Mouse (Mus musculus) hindbrain, embryonic 16.5 days (tissue): Measurements from ENCODE around the gene Vps33b. TPM values are rescaled to one million over a fixed set of nuclear protein-coding genes. Genes with fewer than 3 reads are reported as not detected.

Source experiments
- ATAC-seq: fragments of 200-750 bp; cut with Nextera tagmentation; 2 replicates; pipeline ENCODE4 v1.8.0; 2017; ENCODE audit warnings: moderate TSS enrichment, moderate library complexity
- H3K27ac ChIP-seq: fragments of 300-500 bp; sonication (generic); 2 replicates; pipeline ENCODE4 v1.5.1; 2014; ENCODE audit warnings: low read depth, mild to moderate bottlenecking, control low read depth, low read length, moderate library complexity
- H3K27me3 ChIP-seq: fragments of 300-500 bp; sonication (generic); replicated peaks from 2 replicates; pipeline ENCODE4 v1.6.1; 2014; ENCODE audit warnings: low read length; ENCODE audit not compliant: control insufficient read depth, insufficient read depth
- H3K36me3 ChIP-seq: fragments of 300-500 bp; sonication (generic); 2 replicates; pipeline ENCODE4 v1.6.1; 2014; ENCODE audit warnings: mild to moderate bottlenecking, low read length, moderate library complexity, mixed read lengths; ENCODE audit not compliant: control insufficient read depth, insufficient read depth
- H3K4me1 ChIP-seq: fragments of 300-500 bp; sonication (generic); 2 replicates; pipeline ENCODE4 v1.6.1; 2014; ENCODE audit warnings: low read depth, low read length; ENCODE audit not compliant: control insufficient read depth, insufficient read depth
- H3K4me2 ChIP-seq: fragments of 300-500 bp; sonication (generic); 2 replicates; pipeline ENCODE4 v1.6.1; 2014; ENCODE audit warnings: mild to moderate bottlenecking, low read length, control low read depth, moderate library complexity
- H3K4me3 ChIP-seq: fragments of 300-500 bp; sonication (generic); 2 replicates; pipeline ENCODE4 v1.5.1; 2014; ENCODE audit warnings: mild to moderate bottlenecking, low read length, control low read depth, moderate library complexity
- H3K9ac ChIP-seq: fragments of 300-500 bp; sonication (generic); 2 replicates; pipeline ENCODE4 v1.6.1; 2014; ENCODE audit warnings: low read depth, mild to moderate bottlenecking, control low read depth, low read length, moderate library complexity
- H3K9me3 ChIP-seq: fragments of 300-500 bp; sonication (generic); 2 replicates; pipeline ENCODE4 v1.6.1; 2014; ENCODE audit warnings: mild to moderate bottlenecking, low read length, moderate library complexity; ENCODE audit not compliant: control insufficient read depth
- WGBS: fragments of 180-500 bp; shearing (Covaris S2); extraction: QIAGEN DNeasy Blood & Tissue Kit; methylation state at CpG from one replicate; pipeline ENCODE4 v1.1.7; 2014; 5-methylcytosine and 5-hydroxymethylcytosine counted together
- polyA plus RNA-seq: library from polyadenylated mRNA; unstranded; fragments of >200 nt; fragmentation: Nextera tagmentation; extraction: Ambion mirVana; gene quantifications from 2 replicates; pipeline ENCODE4 v1.2.1, GENCODE M21; 2015

The Vps33b gene
- polyA plus RNA-seq, 1 experiment from 2014 or later, result 23.7 TPM

GRCm38 (mm10) chr7:80297041-80297440 is 27.6 kb downstream of the Vps33b start:
- 85% methylated on average over 3 of the region's 3 CpGs for WGBS
- no peaks in the 10 kb centered on the region for H3K27me3 ChIP-seq
- no peaks in the 10 kb centered on the region for H3K9me3 ChIP-seq
- no peak for ATAC-seq
- no peak overlapping the region for H3K4me2 ChIP-seq
- no peak overlapping the region for H3K9ac ChIP-seq
- H3K4me3 ChIP-seq, result no peak overlapping the region
- H3K36me3 ChIP-seq, result no peaks in the 10 kb centered on the region
- H3K4me1 ChIP-seq, result no peaks in the 10 kb centered on the region; the same call in none of the 2 replicates
- H3K27ac ChIP-seq, result no peak overlapping the region

GRCm38 (mm10) chr7:80298754-80299153 is 29.3 kb downstream of the Vps33b start:
- no peak for ATAC-seq
- 94% methylated on average over 4 of the region's 4 CpGs for WGBS
- no peaks in the 10 kb centered on the region; the same call in none of the 2 replicates for H3K4me1 ChIP-seq
- no peak overlapping the region for H3K9ac ChIP-seq
- no peak overlapping the region for H3K4me3 ChIP-seq
- no peaks in the 10 kb centered on the region for H3K36me3 ChIP-seq
- H3K9me3 ChIP-seq, result no peaks in the 10 kb centered on the region
- H3K4me2 ChIP-seq, result no peak overlapping the region
- no peaks in the 10 kb centered on the region for H3K27me3 ChIP-seq
- H3K27ac ChIP-seq, result no peak overlapping the region

GRCm38 (mm10) chr7:80299568-80299967 is 30.1 kb downstream of the Vps33b start:
- Histone ChIP-seq H3K27ac (no peak overlapping the region), H3K4me2 (no peak overlapping the region), H3K9me3 (no peaks in the 10 kb centered on the region), H3K4me1 (no peaks in the 10 kb centered on the region; the same call in 1 of the 2 replicates), H3K36me3 (no peaks in the 10 kb centered on the region), H3K27me3 (no peaks in the 10 kb centered on the region), H3K9ac (no peak overlapping the region), H3K4me3 (no peak overlapping the region)
- WGBS, result 91% methylated on average over 3 of the region's 3 CpGs
- ATAC-seq, result no peak

GRCm38 (mm10) chr7:80301522-80301921 is 32.1 kb downstream of the Vps33b start:
- no peak overlapping the region for H3K4me2 ChIP-seq
- no peaks in the 10 kb centered on the region for H3K9me3 ChIP-seq
- ATAC-seq, result no peak
- no peak overlapping the region for H3K4me3 ChIP-seq
- no peaks in the 10 kb centered on the region for H3K4me1 ChIP-seq
- no peak overlapping the region for H3K27ac ChIP-seq
- H3K9ac ChIP-seq, result no peak overlapping the region
- 77% methylated on average over 2 of the region's 2 CpGs for WGBS
- H3K36me3 ChIP-seq, result no peaks in the 10 kb centered on the region
- H3K27me3 ChIP-seq, result no peaks in the 10 kb centered on the region

- no peak overlapping the region for H3K9ac ChIP-seq
- H3K4me2 ChIP-seq, result no peak overlapping the region
- WGBS, result 93% methylated on average over 3 of the region's 3 CpGs
- H3K4me1 ChIP-seq, result no peaks in the 10 kb centered on the region
- H3K36me3 ChIP-seq, result peaks cover 2% of the 10 kb centered on the region; the same call in 1 of the 2 replicates
- no peaks in the 10 kb centered on the region for H3K27me3 ChIP-seq
- no peak overlapping the region for H3K4me3 ChIP-seq
- H3K27ac ChIP-seq, result no peak overlapping the region
- no peak for ATAC-seq
- H3K9me3 ChIP-seq, result no peaks in the 10 kb centered on the region
Measured at GRCm38 (mm10) chr7:80307766-80308165, 38.3 kb downstream of the Vps33b start.

GRCm38 (mm10) chr7:80310771-80311170 is 41.3 kb downstream of the Vps33b start:
- 77% methylated on average over 7 of the region's 7 CpGs for WGBS
- Histone ChIP-seq H3K27me3 (no peaks in the 10 kb centered on the region), H3K4me1 (no peaks in the 10 kb centered on the region), H3K27ac (no peak overlapping the region), H3K4me3 (no peak overlapping the region), H3K36me3 (peaks cover 10% of the 10 kb centered on the region), H3K9me3 (no peaks in the 10 kb centered on the region), H3K4me2 (no peak overlapping the region), H3K9ac (no peak overlapping the region)
- no peak for ATAC-seq

- Histone ChIP-seq H3K4me2 (no peak overlapping the region), H3K27me3 (no peaks in the 10 kb centered on the region), H3K9ac (no peak overlapping the region), H3K9me3 (no peaks in the 10 kb centered on the region), H3K4me1 (no peaks in the 10 kb centered on the region), H3K36me3 (peaks cover 16% of the 10 kb centered on the region), H3K27ac (no peak overlapping the region), H3K4me3 (no peak overlapping the region)
- ATAC-seq, result no peak
- WGBS, result 91% methylated on average over 2 of the region's 2 CpGs
Measured at GRCm38 (mm10) chr7:80315733-80316132, 46.3 kb downstream of the Vps33b start.

GRCm38 (mm10) chr7:80317439-80318115 is 48.1 kb downstream of the Vps33b start:
- WGBS, result 68% methylated on average over 1 of the region's 1 CpGs
- Histone ChIP-seq H3K4me2 (no peak overlapping the region), H3K4me3 (no peak overlapping the region), H3K9ac (no peak overlapping the region), H3K36me3 (peaks cover 18% of the 10 kb centered on the region), H3K27me3 (no peaks in the 10 kb centered on the region), H3K27ac (no peak overlapping the region), H3K9me3 (no peaks in the 10 kb centered on the region), H3K4me1 (peaks cover 6% of the 10 kb centered on the region; the same call in 1 of the 2 replicates)
- no peak for ATAC-seq

GRCm38 (mm10) chr7:80318670-80319069 is 49.2 kb downstream of the Vps33b start:
- no peaks in the 10 kb centered on the region for H3K27me3 ChIP-seq
- H3K9me3 ChIP-seq, result no peaks in the 10 kb centered on the region
- H3K9ac ChIP-seq, result no peak overlapping the region
- no peak for ATAC-seq
- H3K36me3 ChIP-seq, result peaks cover 15% of the 10 kb centered on the region
- H3K4me1 ChIP-seq, result peaks cover 16% of the 10 kb centered on the region
- no peak overlapping the region for H3K4me3 ChIP-seq
- no peak overlapping the region for H3K4me2 ChIP-seq
- WGBS, result 91% methylated on average over 4 of the region's 4 CpGs
- H3K27ac ChIP-seq, result no peak overlapping the region
